Mouse (Mus musculus) cortical plate, adult 2 months (tissue): ENCODE results near the gene Saxo1. TPM values are rescaled to one million over a fixed set of nuclear protein-coding genes. Genes with fewer than 3 reads are reported as not detected.

ENCODE experiments used
- H3K27ac ChIP-seq: fragments of 200-500 bp; 2 replicates; pipeline ENCODE4 v1.5.1; 2012; ENCODE audit warnings: low read length, control low read depth, inconsistent platforms; ENCODE audit not compliant: insufficient read depth
- H3K4me1 ChIP-seq: fragments of 200-500 bp; 2 replicates; pipeline ENCODE4 v1.6.1; 2011; ENCODE audit warnings: low read length; ENCODE audit not compliant: control insufficient read depth, insufficient read depth
- H3K4me3 ChIP-seq: fragments of 200-500 bp; 2 replicates; pipeline ENCODE4 v1.5.1; 2011; ENCODE audit warnings: mild to moderate bottlenecking, low read length, control low read depth; ENCODE audit not compliant: insufficient read depth
- CTCF ChIP-seq: fragments of 200-500 bp; IDR thresholded peaks from 2 replicates; pipeline ENCODE4 v1.5.1; 2011; ENCODE audit warnings: mild to moderate bottlenecking, control low read depth, low read length; ENCODE audit not compliant: insufficient read depth; ENCODE audit errors: extremely low read depth
- POLR2A ChIP-seq: fragments of 200-500 bp; IDR thresholded peaks from 2 replicates; pipeline ENCODE4 v1.6.1; 2011; ENCODE audit warnings: mild to moderate bottlenecking, low read length, control low read depth; ENCODE audit not compliant: insufficient read depth; ENCODE audit errors: extremely low read depth
- polyA plus RNA-seq: library from polyadenylated mRNA; depleted of rRNA; stranded (reverse); fragments of >200 nt; gene quantifications from 2 replicates; pipeline ENCODE4 v1.2.3, GENCODE M21; 2012; rRNA removed

Gene Saxo1
- 0.06 and 0.11 TPM in 2 replicates for polyA plus RNA-seq

DNA sequence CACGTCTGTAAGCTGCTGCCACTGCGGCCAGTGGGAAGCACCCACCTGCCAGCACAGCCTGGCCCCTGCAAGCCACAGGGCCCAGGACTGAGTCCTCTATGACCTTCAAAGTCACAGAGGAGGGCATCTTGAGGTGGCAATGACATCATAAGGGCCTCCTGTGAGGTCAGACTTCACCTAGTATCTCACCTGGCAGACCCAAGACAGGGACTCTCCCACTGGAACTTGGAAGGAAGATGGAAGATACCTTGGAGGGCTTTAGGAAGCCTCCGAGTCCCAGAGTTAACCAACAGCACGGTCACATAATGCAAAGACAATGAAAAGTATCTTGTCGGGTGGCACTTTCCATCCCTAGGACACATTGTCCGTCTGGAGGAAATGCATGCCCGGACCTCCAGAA lies at the start of gene Saxo1:
Gene Saxo1, minus strand, starts transcription at position 101 of the 400 bp plus-strand sequence.
- Histone ChIP-seq H3K4me3 (no peak within 1 kb of the TSS), H3K27ac (no peak within 1 kb of the TSS), H3K4me1 (no peaks in the 10 kb centered on the region)
- TF ChIP-seq CTCF: no peak

DNA sequence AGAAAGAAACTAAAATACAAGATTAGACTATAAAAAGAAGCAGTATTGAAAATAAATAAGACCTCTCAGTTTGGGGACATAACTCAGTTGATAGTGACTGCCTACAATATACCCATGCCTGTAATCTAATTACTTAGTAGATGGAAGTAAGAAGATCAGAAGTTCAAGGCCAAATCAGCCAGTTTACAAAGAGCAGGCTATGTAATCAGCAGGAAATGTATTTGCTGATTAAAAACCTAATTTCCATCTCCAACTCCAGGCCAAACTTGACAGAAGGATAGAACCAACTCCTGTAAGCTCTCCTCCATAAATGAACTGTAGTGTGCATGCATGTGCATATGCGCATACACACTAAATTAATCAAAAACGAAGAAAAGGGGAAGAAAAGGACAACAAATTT lies 33.2 kb upstream of the Saxo1 start:
- H3K4me3 ChIP-seq: no peak overlapping the region
- TF ChIP-seq CTCF (no peak), POLR2A (no peak)
- H3K27ac ChIP-seq: no peak overlapping the region
- no peaks in the 10 kb centered on the region for H3K4me1 ChIP-seq

DNA sequence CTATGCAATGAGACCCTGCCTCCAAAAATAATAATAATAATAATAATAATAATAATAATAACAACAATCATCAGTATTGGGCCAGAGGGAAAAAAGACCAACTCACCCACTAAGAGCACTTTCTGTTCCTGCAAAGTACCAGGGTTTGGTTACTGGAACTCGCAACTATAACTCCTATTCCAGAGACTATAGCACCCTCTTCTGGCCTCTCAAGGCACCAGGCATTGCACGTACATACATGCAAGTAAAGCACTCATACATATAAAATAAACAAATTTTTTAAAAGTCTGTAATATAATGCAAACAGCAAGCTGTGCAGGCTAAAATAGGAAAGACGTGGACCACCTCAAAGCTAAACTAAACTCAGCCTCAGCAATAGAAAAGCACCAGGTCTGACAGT lies 30.1 kb upstream of the Saxo1 start:
- no peak overlapping the region for H3K27ac ChIP-seq
- H3K4me1 ChIP-seq: no peaks in the 10 kb centered on the region
- TF ChIP-seq POLR2A (no peak), CTCF (no peak)
- no peak overlapping the region for H3K4me3 ChIP-seq

DNA sequence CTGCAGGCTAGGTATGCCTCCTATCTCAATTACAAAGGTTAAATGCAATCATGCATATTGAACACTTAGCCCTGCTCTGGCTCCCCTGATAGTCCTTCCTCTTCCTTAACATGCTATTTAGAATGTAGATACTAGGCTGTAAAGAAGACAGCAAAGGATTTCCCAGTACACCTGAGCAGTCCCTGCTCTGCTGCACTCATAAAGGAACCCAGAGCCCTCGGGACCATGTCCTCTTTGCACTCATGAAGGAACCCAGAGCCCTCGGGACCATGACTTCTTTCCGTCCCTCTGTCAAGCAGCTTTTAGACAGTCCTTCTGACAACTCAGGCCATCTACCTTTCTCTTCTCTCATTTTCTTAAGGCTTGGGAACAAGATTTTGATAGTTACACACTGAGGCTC lies 22.5 kb upstream of the Saxo1 start:
- Histone ChIP-seq H3K4me3 (no peak overlapping the region), H3K27ac (no peak overlapping the region), H3K4me1 (peaks cover 8% of the 10 kb centered on the region; the same call in 1 of the 2 replicates)
- TF ChIP-seq POLR2A: no peak
- TF ChIP-seq CTCF: no peak

DNA sequence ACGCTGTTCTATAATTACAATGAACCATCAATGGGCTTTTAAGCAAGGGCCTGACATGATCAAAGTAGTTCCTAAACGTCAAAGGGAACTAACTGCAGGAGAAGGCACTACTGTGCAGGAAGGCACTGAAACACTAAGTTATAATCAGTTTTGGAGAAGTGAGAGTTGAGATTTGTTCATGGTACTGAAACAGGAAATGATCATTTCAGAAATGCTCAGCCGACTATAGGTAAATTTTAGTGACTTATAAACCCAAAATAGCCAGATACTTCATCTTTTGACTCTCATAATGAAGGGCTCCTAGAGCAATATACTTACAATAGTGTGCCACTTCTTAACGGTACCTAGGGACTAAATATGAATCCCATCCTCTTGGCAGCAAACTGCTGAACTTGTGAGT lies 21.9 kb upstream of the Saxo1 start:
- Histone ChIP-seq H3K4me3 (no peak overlapping the region), H3K27ac (no peak overlapping the region), H3K4me1 (peaks cover 8% of the 10 kb centered on the region; the same call in 1 of the 2 replicates)
- no peak for TF ChIP-seq POLR2A

DNA sequence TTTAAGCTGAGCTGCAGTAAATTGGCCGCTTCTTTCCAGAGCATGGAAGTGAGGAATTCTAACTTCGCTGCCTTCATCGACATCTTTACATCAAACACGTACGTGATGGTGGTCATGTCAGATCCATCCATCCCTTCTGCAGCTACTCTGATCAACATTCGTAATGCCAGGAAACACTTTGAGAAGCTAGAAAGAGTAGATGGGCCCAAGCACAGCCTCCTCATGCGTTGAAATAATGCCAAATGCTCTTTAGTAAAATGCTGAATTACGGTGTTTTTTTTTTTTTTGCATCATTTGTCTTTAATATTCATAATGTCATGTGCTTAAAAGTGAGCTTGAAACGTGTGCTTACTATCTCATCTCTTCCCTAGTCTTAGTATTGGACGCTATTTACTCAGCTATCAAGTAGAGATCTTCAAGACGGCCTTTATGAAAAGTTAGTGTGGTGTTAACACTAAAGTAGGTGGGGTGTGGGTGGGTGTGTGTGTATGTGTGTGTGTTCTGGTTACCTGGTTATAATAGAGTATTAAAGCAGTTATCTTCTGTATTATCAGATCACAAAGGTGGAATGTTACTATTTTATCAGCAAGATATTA lies 18.6 kb upstream of the Saxo1 start:
- Histone ChIP-seq H3K4me3 (peak overlapping the region; percentile 95), H3K4me1 (peaks cover 8% of the 10 kb centered on the region; the same call in 1 of the 2 replicates), H3K27ac (no peak overlapping the region)
- TF ChIP-seq POLR2A (no peak), CTCF (no peak)

DNA sequence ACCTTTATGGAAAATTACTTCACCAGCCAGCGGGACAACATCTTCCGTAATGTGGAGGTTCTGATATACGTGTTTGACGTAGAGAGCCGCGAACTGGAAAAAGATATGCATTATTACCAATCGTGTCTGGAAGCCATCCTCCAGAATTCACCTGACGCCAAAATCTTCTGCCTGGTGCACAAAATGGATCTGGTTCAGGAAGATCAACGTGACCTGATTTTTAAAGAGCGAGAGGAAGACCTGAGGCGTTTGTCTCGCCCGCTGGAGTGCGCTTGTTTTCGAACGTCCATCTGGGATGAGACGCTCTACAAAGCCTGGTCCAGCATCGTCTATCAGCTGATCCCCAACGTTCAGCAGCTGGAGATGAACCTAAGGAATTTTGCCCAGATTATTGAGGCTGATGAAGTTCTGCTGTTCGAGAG lies 18.0 kb upstream of the Saxo1 start:
- peaks cover 8% of the 10 kb centered on the region; the same call in 1 of the 2 replicates for H3K4me1 ChIP-seq
- H3K27ac ChIP-seq: peak overlapping the region; percentile 72
- peak overlapping the region; percentile 95 for H3K4me3 ChIP-seq
- TF ChIP-seq POLR2A (no peak), CTCF (no peak)

DNA sequence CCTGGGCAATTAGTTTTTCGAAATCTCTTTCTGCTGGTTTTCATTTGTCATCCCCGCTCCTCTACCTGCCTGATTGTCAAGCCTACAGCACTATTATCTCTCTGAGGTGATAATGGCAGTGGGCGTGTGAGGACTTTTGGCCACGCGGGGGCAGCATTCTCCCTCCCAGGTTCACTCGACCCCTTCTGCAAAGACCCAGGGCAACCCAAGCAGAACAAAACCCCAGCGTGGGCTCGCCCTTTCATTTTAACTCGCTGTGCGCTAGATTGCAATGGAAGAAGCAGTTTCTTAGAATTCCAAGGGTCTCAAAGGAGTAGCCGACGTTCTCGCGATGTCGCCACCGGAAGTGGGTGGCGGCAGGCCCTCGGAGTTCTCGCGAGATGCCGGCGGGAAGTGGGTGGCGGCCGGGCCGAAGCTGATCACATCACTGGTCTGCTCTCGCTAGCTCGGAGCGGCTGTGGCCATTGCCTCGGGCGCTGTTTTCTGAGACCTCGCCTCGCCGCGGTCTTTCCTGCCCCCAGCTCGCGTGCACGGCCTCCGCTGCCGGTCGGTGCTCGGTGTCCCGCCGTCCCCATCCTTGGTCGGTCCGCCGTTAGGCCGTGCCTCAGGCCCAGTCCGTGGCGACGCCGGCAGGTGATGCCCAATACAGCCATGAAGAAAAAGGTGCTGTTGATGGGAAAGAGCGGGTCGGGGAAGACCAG lies 17.3 kb upstream of the Saxo1 start, which contains the start of gene Rraga:
Gene Rraga, plus strand, starts transcription at position 386 of the 701 bp plus-strand sequence.
- Histone ChIP-seq H3K27ac (peak within 1 kb of the TSS; percentile 72), H3K4me1 (peaks cover 8% of the 10 kb centered on the region; the same call in 1 of the 2 replicates), H3K4me3 (peak within 1 kb of the TSS; percentile 95)
- peak; percentile 97 for TF ChIP-seq POLR2A
- peak; percentile 42; the same call in 1 of the 2 replicates for TF ChIP-seq CTCF

DNA sequence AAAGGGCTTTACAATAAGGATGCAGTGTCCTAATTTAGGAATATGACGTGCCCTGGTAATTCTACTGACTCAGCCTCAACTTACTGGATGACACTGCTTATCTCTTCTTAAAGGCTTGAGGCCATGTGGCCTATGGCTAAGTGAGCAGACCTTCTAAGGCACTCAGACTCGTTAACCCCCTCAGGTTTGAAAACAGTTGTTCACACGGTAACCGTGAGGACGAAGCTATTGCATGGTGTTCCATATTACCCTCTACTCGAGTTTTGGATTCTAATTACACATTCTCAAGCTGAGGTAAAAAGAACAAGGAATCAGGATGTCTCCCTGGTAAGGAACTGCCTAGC lies 16.8 kb upstream of the Saxo1 start:
- TF ChIP-seq CTCF (no peak), POLR2A (no peak)
- H3K27ac ChIP-seq: peak overlapping the region; percentile 72

DNA sequence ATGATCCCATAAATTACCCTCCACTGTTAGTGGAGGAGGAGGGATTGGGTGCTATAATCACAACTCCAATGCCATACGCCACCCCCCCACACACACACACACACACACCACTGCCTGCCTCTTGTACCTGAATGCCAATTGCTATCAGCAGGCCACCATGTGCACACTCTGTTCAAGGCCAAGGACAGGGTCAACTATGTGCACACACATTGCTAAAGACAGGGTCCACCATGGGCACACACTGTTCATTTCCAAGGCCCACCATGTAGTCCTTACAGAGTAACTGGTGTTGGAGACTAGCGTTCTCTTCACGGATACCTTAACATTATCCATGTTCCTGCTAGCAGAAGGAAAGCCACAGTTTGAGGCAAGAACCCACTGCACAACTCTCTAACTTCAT lies 2.9 kb upstream of the Saxo1 start:
- no peak for TF ChIP-seq CTCF
- no peak for TF ChIP-seq POLR2A
- Histone ChIP-seq H3K4me3 (no peak overlapping the region), H3K27ac (no peak overlapping the region), H3K4me1 (no peaks in the 10 kb centered on the region)

More for the DNA sequence above, 16.8 kb upstream of the Saxo1 start:
- H3K4me3 ChIP-seq: peak overlapping the region; percentile 95
- H3K4me1 ChIP-seq: peaks cover 6% of the 10 kb centered on the region; the same call in 1 of the 2 replicates
